Mouse (Mus musculus) megakaryocyte, embryonic 14.5 days (primary cell): ENCODE results near the gene Gtf2i. TPM values are rescaled to one million over a fixed set of nuclear protein-coding genes. Genes with fewer than 3 reads are reported as not detected.
"Not testable (repeated sequence)": the region's sequence is repeated elsewhere in the genome, so short reads cannot be mapped to it uniquely, and the experiment has no call there.

Experiments used
- H3K27me3 ChIP-seq: replicated peaks from 2 replicates; pipeline ENCODE3; 2012; ENCODE audit warnings: inconsistent platforms
- H3K36me3 ChIP-seq: replicated peaks from 2 replicates; pipeline ENCODE3; 2012; ENCODE audit warnings: low read length, inconsistent platforms, mixed read lengths
- H3K4me1 ChIP-seq: 2 replicates; pipeline ENCODE4 v1.6.1; 2012; ENCODE audit warnings: inconsistent platforms
- H3K4me3 ChIP-seq: replicated peaks from 2 replicates; pipeline ENCODE3; 2012; ENCODE audit warnings: moderate library complexity, mild to moderate bottlenecking, inconsistent platforms
- H3K9me3 ChIP-seq: 2 replicates; pipeline ENCODE4 v1.6.1; 2012; ENCODE audit warnings: inconsistent platforms
- FLI1 ChIP-seq: IDR thresholded peaks from 2 replicates; pipeline ENCODE4 v1.6.1; 2012; ENCODE audit warnings: low read length, inconsistent platforms, mixed read lengths
- GATA1 ChIP-seq: IDR thresholded peaks from 3 replicates; pipeline ENCODE4 v1.6.1; 2012; ENCODE audit warnings: mixed read lengths, low read length, inconsistent platforms, borderline replicate concordance
- polyA plus RNA-seq: library from polyadenylated mRNA; stranded (reverse); fragments of >175 nt; gene quantifications from 2 replicates; pipeline ENCODE4 v1.2.3, GENCODE M21; 2012; ENCODE audit warnings: low replicate concordance; ENCODE audit not compliant: insufficient read depth

Gtf2i gene
- 87.1 and 333 TPM in 2 replicates for polyA plus RNA-seq

DNA sequence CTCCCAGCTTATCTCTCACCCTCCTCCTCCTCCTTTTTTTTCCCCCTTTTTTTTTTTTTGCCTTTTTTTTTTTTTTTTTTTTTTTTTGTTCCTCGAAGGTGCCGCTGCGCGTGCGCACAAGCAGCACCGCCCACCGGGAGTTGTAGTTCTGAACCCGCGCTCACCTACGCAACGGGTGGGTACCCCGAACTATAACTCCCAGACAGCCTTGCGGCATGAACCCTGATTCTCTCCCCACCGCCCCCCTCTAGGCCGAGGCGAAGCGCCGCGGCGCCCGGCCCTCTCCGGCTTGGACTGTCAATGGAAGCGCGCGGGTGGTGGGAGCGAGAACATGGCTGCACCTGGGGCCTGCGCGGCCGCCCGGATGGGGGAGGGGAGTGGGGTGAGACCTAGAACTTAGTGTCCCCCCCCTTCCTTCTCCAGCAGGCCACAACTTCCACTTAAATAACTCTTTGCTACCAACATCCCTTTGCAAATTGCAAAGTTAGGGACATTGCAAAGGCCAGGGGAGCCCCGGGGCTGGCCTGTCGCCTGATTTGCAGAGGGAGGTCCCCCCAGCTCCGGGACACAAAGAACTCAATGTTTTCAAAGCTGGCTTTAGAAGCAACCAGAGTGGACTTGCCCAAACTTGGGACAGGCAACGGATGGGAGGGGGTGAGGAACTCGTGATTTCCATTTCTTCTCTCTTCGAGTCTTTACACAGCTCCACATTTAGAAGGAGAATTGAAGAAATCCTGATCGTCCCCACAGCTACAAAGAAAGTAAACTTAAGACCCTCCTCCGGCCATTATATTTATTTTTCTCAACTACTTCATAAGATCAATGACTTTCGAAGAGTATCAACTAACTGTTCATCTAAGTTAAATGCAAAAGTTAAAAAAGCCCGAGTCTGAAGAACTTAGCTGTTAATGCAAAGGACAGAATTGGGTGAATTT is at the start of gene Gtf2i:
Gtf2i (minus strand) TSS at position 73 of the 935 bp plus-strand sequence.
- peak within 1 kb of the TSS; percentile 99 for H3K4me3 ChIP-seq
- H3K27me3 ChIP-seq, result no peaks in the 10 kb centered on the region
- peaks cover 20% of the 10 kb centered on the region for H3K36me3 ChIP-seq
- no peaks in the 10 kb centered on the region for H3K9me3 ChIP-seq
- TF ChIP-seq GATA1 (no peak), FLI1 (no peak)
- H3K4me1 ChIP-seq, result peaks cover 51% of the 10 kb centered on the region

DNA sequence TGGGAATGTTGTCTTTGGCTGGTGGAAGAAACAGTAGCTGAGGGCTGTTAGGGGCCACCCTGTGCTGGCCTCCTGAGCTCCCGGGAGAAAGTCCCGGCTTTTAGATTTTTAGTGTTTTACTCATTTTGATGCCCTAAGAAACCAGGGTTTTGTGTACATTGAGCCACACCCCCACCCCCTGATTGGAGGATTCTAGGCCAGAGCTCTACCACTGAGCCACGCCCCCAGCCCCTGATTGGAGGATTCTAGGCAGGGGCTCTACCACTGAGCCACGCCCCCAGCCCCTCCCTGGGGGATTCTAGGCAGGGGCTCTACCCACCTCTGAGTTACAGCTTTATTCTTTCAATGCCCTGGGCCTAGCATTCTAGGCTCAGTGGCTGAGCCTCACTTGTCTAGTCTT is 44.5 kb upstream of the Gtf2i start:
- H3K9me3 ChIP-seq, result no peaks in the 10 kb centered on the region
- no peak for TF ChIP-seq GATA1
- no peak for TF ChIP-seq FLI1
- no peaks in the 10 kb centered on the region for H3K4me1 ChIP-seq
- H3K36me3 ChIP-seq, result peaks cover 33% of the 10 kb centered on the region
- no peaks in the 10 kb centered on the region for H3K27me3 ChIP-seq
- no peak overlapping the region for H3K4me3 ChIP-seq

DNA sequence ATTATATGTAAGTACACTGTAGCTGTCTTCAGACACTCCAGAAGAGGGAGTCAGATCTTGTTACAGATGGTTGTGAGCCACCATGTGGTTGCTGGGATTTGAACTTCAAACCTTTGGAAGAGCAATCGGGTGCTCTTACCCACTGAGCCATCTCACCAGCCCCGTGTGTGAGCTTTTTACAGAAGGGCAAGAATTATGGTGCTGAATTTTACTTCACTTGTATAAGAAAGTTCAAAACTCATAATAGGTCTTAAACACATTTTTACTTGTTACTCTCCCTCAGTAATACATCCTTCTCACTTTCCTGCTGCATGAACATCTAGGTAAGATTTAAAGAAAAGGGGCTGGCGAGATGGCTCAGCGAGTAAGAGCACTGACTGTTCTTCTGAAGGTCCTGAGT is 40.8 kb upstream of the Gtf2i start:
- Histone ChIP-seq H3K36me3 (peaks cover 19% of the 10 kb centered on the region), H3K4me1 (peaks cover 25% of the 10 kb centered on the region)
- not testable (repeated sequence) for H3K4me3 ChIP-seq, H3K27me3 ChIP-seq, H3K9me3 ChIP-seq

DNA sequence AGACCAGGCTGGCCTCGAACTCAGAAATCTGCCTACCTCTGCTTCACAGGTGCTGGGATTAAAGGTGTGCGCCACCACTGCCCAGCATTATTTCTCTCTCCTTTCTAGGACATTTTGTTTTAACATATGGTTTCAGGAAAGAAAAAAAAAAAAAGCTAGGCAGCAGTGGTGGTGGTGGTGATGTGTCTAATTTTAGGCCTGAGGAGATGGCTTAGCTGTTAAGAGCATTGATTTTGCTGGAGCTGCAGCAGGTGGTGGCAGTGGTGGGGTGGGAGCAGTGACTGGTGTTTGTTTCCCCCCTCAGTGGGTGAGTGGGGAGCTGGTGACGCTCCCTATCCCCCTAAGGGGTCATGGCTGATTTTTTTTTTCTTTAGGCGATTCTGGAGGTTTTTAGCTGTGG is 38.6 kb upstream of the Gtf2i start:
- no peaks in the 10 kb centered on the region for H3K36me3 ChIP-seq
- TF ChIP-seq FLI1 (no peak), GATA1 (no peak)
- H3K9me3 ChIP-seq, result no peaks in the 10 kb centered on the region
- H3K4me3 ChIP-seq, result no peak overlapping the region
- H3K27me3 ChIP-seq, result peaks cover 4% of the 10 kb centered on the region
- H3K4me1 ChIP-seq, result peaks cover 34% of the 10 kb centered on the region

DNA sequence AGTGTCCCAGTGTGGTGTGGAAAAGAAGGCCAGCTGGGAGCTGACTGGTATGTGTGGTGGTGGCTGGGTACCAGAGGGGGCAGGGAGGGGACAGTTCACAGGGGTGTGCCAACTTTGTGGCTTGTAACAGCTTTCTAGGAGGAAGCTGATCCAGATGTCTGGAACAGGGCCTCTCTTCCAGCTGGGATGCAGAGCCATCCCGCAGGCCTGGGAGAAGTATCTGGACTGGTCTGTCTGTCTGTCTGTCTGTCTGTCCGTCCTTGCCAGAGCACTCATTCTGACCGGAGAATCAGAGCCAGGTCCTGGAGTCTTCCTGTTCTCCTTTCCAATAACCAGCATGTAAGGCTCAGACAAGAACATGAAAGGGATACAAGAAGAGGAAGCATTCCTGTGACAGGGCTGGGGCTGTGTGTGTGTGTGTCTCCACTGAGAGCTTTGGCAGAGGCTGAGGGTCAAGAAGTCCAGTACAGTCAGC is 38.0 kb upstream of the Gtf2i start:
- Histone ChIP-seq H3K9me3 (no peaks in the 10 kb centered on the region), H3K27me3 (peaks cover 4% of the 10 kb centered on the region), H3K4me1 (peaks cover 34% of the 10 kb centered on the region), H3K36me3 (no peaks in the 10 kb centered on the region), H3K4me3 (no peak overlapping the region)
- TF ChIP-seq GATA1, result no peak

DNA sequence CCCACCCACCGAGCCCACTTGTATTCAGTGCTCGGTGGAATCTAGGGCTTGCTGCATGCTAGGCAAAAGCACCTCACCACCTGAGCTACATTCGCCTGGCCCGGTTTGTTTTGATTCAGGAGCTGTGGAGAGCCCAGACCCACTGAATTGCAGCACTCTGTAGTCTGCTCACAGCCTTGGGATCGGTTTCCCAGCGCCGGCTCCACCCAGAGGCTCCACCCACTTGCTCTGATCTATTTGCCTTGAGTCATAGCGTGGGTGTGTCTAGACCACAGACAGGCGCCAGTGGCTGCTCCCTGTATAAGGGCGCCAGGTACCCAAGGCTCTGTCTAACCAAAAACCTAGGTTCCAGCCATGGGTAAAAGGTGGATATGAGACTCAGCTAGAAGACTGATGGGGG is 36.1 kb upstream of the Gtf2i start:
- Histone ChIP-seq H3K27me3 (peaks cover 4% of the 10 kb centered on the region), H3K4me3 (peak overlapping the region; percentile 87), H3K9me3 (no peaks in the 10 kb centered on the region), H3K36me3 (no peaks in the 10 kb centered on the region), H3K4me1 (peaks cover 34% of the 10 kb centered on the region)
- TF ChIP-seq FLI1 (no peak), GATA1 (no peak)

DNA sequence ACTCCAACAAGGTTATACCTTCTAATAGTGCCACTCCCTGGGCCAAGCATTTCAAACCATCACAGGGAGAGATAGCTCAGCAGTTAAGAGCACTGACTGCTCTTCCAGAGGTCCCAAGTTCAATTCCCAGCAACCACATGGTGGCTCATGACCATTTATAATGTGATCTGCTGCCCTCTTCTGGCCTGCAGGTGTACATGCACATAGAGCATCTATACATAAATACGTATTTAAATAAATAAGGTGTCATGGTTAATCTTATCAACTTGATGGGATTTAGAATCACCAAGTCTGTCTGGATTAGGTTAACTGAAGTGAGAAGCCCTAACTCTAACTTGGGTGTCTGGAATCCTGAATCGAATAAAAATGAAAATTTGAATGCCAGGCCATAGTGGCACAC is 32.5 kb upstream of the Gtf2i start:
- Histone ChIP-seq H3K4me3 (no peak overlapping the region), H3K36me3 (no peaks in the 10 kb centered on the region)

DNA sequence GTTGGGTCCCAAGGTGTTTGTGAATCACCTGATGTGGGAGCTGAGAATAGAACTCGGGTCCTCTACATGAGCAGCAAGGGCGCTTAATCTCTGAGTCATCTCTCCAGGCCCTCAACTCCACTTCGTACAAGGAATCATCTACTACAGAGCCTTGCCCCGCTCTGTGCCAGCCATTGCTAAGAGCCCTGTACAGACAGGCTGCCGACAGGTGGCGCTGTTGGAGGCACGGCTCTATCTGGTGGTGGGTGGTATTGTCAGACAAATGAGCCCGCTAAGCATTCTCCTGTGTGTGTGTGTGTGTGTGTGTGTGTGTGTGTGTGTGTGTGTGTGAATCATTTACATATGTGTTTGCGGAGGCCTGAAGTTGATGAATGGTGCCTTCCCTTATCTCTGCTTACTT is 30.9 kb upstream of the Gtf2i start:
- H3K36me3 ChIP-seq, result no peaks in the 10 kb centered on the region
- no peak overlapping the region for H3K4me3 ChIP-seq
- H3K9me3 ChIP-seq, result no peaks in the 10 kb centered on the region
- TF ChIP-seq GATA1, result no peak
- TF ChIP-seq FLI1, result no peak
- H3K4me1 ChIP-seq, result peaks cover 45% of the 10 kb centered on the region
- H3K27me3 ChIP-seq, result peaks cover 4% of the 10 kb centered on the region

More for the DNA sequence above, 32.5 kb upstream of the Gtf2i start:
- no peaks in the 10 kb centered on the region for H3K9me3 ChIP-seq
- peaks cover 44% of the 10 kb centered on the region for H3K4me1 ChIP-seq
- TF ChIP-seq FLI1 (no peak), GATA1 (no peak)
- peaks cover 4% of the 10 kb centered on the region for H3K27me3 ChIP-seq

DNA sequence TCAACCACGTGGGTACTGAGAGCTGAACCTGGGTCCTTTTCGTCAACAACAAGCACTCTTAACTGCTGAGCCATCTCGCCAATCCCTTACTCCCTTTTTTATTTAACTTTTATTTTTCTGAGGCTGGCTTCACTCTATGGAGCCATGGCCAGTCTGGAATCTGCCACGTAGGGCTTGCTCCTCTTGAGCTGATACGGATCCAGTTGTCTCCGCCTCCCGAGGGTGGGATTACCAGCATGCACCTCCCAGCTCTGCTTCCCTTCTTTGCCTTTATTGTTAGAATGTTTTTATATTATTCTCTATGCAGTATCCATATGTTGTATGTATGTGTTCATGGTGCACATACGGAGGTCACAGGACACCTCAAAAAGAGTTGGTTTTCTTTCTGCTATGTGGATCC is 29.5 kb upstream of the Gtf2i start:
- Histone ChIP-seq H3K4me3 (no peak overlapping the region), H3K27me3 (peaks cover 2% of the 10 kb centered on the region), H3K36me3 (no peaks in the 10 kb centered on the region), H3K9me3 (no peaks in the 10 kb centered on the region), H3K4me1 (peaks cover 46% of the 10 kb centered on the region)
- no peak for TF ChIP-seq GATA1
- TF ChIP-seq FLI1, result no peak

DNA sequence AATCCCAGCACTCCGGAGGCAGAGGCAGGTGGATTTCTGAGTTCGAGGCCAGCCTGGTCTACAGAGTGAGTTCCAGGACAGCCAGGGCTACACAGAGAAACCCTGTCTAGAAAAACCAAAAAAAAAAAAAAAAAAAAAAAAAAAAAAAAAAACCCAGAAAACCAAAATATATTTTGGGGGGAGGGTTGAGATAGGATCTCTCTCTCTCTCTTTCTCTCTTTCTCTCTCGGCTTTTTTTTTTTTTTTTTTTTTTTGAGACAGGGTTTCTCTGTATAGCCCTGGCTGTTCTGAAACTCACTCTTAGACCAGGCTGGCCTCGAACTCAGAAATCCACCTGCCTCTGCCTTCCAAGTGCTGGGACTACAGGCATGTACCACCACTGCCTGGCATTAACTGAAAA is 29.0 kb upstream of the Gtf2i start:
- not testable (repeated sequence) for H3K27me3 ChIP-seq, H3K9me3 ChIP-seq

More for the DNA sequence above, 29.0 kb upstream of the Gtf2i start:
- H3K4me3 ChIP-seq, H3K36me3 ChIP-seq: not testable (repeated sequence)
- H3K4me1 ChIP-seq, result peaks cover 42% of the 10 kb centered on the region
